Mouse (Mus musculus) midbrain, embryonic 10.5 days (tissue): ENCODE measurements at regions not wholly inside any gene's neighbourhood (a gene's known extent, or its start where the extent isn't known, plus 50 kb on each side); places are given as distances from the start of the nearest gene placed in this dataset.

Experiments
- DNase-seq: peaks from one replicate; pipeline ENCODE4 v3.0.0-alpha.2; 2017; ENCODE audit warnings: low spot score
- H3K27ac ChIP-seq: fragments of 300-500 bp; sonication (generic); replicated peaks from 2 replicates; pipeline ENCODE4 v1.5.1; 2016; ENCODE audit warnings: mild to moderate bottlenecking
- H3K27me3 ChIP-seq: fragments of 300-500 bp; sonication (generic); 2 replicates; pipeline ENCODE4 v1.6.1; 2016; ENCODE audit warnings: low read depth, mild to moderate bottlenecking; ENCODE audit not compliant: poor library complexity, severe bottlenecking
- H3K36me3 ChIP-seq: fragments of 300-500 bp; sonication (generic); 2 replicates; pipeline ENCODE4 v1.6.1; 2016; ENCODE audit warnings: mild to moderate bottlenecking, moderate library complexity
- H3K4me1 ChIP-seq: fragments of 300-500 bp; sonication (generic); 2 replicates; pipeline ENCODE4 v1.6.1; 2016
- H3K4me3 ChIP-seq: fragments of 300-500 bp; sonication (generic); 2 replicates; pipeline ENCODE4 v1.5.1; 2016; ENCODE audit warnings: mild to moderate bottlenecking, moderate library complexity
- H3K9me3 ChIP-seq: fragments of 300-500 bp; sonication (generic); replicated peaks from 2 replicates; pipeline ENCODE4 v1.6.1; 2016; ENCODE audit warnings: mild to moderate bottlenecking
- WGBS: fragments of 180-500 bp; shearing (Covaris S2); methylation state at CpG from one replicate; pipeline ENCODE4 v1.1.7; 2016; 5-methylcytosine and 5-hydroxymethylcytosine counted together

DNA sequence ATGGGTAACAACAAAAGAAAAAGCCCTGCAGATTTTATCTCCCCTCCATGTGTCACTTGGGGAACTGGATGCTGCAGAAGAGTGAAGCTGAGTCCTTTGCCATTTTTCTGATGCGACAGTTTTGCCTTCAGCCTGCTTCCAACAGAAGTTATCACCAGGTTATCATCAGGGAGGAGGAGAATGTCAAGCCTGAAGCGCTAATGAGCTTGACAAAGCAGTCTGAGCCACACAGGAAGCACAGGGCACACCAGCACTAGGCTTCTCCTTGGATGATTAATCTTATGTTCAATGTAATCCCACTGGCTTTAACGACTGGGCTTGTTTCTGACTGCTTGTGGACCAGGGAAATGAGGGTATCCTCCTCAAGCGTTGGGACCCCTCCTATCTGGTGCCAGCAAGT is 122.2 kb downstream of the Mbl2 start:
- no peak overlapping the region for H3K4me3 ChIP-seq
- WGBS = 43% methylated on average over 4 of the region's 4 CpGs

DNA sequence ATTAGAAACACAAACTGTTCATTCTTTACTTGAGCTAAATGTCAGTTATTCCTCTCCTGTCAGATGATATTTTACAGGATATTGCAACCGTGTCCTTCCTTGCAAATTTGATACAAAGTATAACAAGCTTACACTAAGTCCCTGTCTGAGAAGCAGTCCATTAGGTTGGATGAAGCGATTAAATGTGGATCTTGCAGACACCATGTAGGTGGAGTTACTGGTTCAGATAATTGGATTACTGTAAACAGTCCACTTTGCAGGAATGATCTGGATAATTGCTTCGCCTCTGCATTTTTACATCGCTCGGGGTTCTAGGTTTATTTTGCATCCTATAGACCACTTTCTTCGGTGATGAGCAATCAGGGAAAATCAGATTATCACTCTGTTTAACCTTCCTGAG is 126.2 kb downstream of the Mbl2 start:
- Histone ChIP-seq H3K4me3 (no peak overlapping the region), H3K36me3 (no peaks in the 10 kb centered on the region), H3K4me1 (peaks cover 4% of the 10 kb centered on the region; the same call in 1 of the 2 replicates), H3K27ac (no peak overlapping the region), H3K27me3 (no peaks in the 10 kb centered on the region), H3K9me3 (no peaks in the 10 kb centered on the region)
- WGBS = 76% methylated on average over 6 of the region's 6 CpGs
- DNase-seq = no peak

More for the DNA sequence above, 122.2 kb downstream of the Mbl2 start:
- DNase-seq = no peak
- Histone ChIP-seq H3K27ac (no peak overlapping the region), H3K27me3 (no peaks in the 10 kb centered on the region), H3K36me3 (no peaks in the 10 kb centered on the region), H3K9me3 (no peaks in the 10 kb centered on the region), H3K4me1 (peaks cover 4% of the 10 kb centered on the region; the same call in 1 of the 2 replicates)

DNA sequence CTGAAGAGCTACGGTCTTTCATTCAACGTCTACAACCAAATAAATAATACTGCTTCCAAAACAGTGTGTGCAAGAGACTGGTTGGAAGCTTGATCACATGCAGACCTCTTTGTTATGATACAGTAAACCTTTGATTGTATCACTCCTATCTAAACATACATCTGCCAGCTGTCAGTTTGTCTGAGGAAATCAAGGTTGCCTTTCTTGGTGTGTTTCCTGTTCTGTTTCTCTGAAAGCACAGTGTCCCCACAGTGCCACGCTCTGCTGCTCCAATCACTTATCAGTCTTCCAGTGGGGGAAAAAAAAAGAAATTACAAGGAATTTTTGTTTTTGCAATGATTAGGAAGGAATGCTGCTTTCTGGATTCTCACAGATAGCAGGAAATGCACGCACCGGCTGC is 139.2 kb downstream of the Mbl2 start:
- 74% methylated on average over 5 of the region's 5 CpGs for WGBS

DNA sequence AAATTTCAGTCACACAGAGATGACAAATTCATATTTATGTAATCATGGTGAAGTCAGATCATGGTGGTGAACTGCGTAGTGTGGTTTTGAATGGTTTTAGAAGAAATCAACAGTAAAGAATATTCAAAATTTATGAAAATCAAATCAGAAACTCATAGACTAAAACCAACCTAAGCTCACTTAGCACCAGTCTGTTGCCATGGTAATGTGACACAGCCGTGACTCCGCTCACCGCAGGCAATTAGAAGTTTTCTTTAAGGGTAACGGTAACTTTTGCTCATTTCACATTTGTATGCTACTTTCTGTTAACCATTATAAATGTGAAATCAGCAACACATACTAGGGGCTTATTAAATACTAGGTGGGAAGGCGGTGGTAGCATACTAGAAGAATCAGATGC is 147.0 kb downstream of the Mbl2 start:
- no peak for DNase-seq
- no peak overlapping the region for H3K27ac ChIP-seq
- no peaks in the 10 kb centered on the region for H3K9me3 ChIP-seq
- H3K4me1 ChIP-seq = no peaks in the 10 kb centered on the region
- no peaks in the 10 kb centered on the region for H3K36me3 ChIP-seq
- WGBS = 75% methylated on average over 6 of the region's 6 CpGs
- H3K4me3 ChIP-seq = no peak overlapping the region
- no peaks in the 10 kb centered on the region for H3K27me3 ChIP-seq

More for the DNA sequence above, 139.2 kb downstream of the Mbl2 start:
- Histone ChIP-seq H3K27ac (no peak overlapping the region), H3K27me3 (no peaks in the 10 kb centered on the region), H3K4me3 (no peak overlapping the region), H3K9me3 (no peaks in the 10 kb centered on the region), H3K4me1 (no peaks in the 10 kb centered on the region), H3K36me3 (no peaks in the 10 kb centered on the region)
- DNase-seq = no peak

DNA sequence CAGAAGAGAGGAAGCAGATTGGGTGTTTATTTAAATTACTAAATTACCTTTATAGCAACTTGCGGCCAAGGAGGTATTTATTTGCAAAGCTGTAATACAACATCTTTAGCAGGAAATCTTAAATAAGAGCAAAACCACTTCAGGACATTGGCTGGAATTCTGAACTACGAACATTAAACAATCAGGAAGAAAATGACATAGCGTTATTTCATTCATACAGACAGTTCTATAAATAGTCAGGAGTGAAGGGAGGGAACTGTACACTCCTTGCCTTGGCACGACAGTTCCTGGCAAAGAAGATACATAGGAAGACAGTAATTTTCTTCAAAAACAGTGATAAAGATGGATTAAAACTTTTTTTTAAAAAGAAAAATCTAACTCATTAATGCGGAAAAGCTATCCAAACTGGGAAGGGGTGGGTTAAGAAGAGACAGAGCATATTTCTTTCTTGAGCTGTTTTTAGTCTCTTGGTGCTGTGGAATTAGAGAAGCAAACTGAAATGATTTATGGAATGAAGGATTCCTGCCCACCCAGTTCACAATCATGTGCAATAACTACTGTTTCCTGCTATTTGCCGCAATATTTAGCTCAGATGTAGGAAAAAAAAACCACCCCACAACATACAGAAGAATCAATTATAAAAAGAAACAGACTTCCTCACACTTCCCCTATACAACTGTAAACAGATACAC is 147.9 kb downstream of the Mbl2 start:
- WGBS = 86% methylated on average over 6 of the region's 6 CpGs
- Histone ChIP-seq H3K4me3 (no peak overlapping the region), H3K4me1 (no peaks in the 10 kb centered on the region), H3K27ac (no peak overlapping the region), H3K9me3 (no peaks in the 10 kb centered on the region), H3K36me3 (no peaks in the 10 kb centered on the region), H3K27me3 (no peaks in the 10 kb centered on the region)
- no peak for DNase-seq

DNA sequence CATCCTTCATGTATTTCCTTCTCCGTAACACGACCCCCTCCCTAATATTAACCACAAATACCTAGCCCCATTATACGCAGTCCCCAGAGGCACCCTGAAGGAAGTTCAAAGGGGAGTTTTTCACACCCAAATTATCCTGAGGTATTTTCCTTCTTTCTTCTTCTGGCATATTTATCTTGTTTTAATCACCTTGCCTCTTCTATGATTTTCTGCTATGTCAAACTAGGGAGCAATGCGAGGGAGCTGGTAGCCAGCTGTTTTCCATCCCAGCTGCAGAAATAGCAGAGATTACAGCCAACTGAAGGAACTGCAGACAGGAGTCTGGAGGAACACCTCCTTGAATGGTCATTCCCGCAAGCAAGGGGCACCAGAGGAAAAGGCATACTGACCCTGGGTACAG is 155.7 kb downstream of the Dkk1 start:
- H3K27me3 ChIP-seq = no peaks in the 10 kb centered on the region
- WGBS = 73% methylated on average over 5 of the region's 5 CpGs
- H3K27ac ChIP-seq = no peak overlapping the region
- no peak for DNase-seq
- H3K4me3 ChIP-seq = no peak overlapping the region
- H3K4me1 ChIP-seq = no peaks in the 10 kb centered on the region
- H3K36me3 ChIP-seq = no peaks in the 10 kb centered on the region
- H3K9me3 ChIP-seq = no peaks in the 10 kb centered on the region

DNA sequence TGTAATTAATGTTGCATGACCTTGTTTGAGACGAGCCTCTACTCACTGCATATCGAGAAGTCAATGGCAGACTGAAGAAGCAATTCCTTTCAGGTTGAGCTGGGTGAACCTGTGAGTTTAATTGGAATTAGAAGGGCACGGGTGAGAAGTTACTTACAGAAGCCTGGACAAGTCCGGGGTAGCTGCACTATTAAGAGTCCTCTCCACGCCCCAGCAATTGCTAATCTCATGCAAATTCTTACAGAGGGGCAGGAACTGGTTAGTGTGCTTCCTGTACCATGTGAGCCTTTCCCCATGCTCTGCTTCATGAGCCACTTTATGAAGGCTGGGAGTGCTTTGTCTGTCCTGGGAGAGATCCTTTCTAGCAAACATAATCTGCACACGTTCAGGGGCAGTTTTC is 142.5 kb downstream of the Dkk1 start:
- H3K27me3 ChIP-seq = no peaks in the 10 kb centered on the region
- H3K4me1 ChIP-seq = no peaks in the 10 kb centered on the region
- DNase-seq = no peak
- H3K27ac ChIP-seq = no peak overlapping the region
- WGBS = 76% methylated on average over 6 of the region's 6 CpGs
- no peaks in the 10 kb centered on the region for H3K36me3 ChIP-seq
- no peaks in the 10 kb centered on the region for H3K9me3 ChIP-seq
- no peak overlapping the region for H3K4me3 ChIP-seq

DNA sequence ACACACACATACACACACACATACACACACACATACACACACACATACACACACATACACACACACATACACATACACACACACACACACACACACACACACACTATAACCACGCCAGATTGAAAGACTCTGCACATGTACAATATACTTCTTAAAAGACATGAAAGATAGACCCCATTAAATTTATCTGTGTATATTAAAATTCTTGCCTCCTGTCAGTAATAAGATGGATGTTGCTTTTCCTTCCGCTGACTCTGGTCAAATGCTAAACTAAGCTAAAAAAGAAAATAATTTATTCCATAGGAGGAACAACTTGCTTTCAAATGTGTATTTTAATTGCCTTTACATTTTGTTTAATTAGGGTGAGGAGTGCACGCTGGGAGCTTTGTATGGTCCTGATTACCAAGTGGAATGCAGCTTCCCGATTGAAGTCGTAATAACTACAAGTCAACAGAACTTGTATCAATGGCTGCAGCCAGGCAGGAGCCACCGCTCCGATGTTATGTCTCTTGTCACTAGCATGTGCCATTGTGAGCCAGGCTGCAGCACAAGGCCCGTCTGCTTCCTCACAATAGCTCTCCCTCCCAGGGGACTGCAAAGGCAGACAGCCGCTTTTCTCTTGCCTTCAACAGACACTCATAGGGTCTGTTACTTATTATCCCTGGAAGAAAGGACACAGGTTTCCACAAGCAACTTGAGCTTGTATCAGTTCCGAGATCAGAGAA is 129.7 kb downstream of the Dkk1 start:
- WGBS = 18% methylated on average over 10 of the region's 10 CpGs
- peak overlapping the region; percentile 72 for H3K27ac ChIP-seq
- H3K4me1 ChIP-seq = peaks cover 12% of the 10 kb centered on the region
- H3K27me3 ChIP-seq = peaks cover 19% of the 10 kb centered on the region
- DNase-seq = peak; percentile 72
- H3K9me3 ChIP-seq = no peaks in the 10 kb centered on the region
- H3K36me3 ChIP-seq = no peaks in the 10 kb centered on the region
- H3K4me3 ChIP-seq = peak overlapping the region; percentile 23; the same call in 1 of the 2 replicates

DNA sequence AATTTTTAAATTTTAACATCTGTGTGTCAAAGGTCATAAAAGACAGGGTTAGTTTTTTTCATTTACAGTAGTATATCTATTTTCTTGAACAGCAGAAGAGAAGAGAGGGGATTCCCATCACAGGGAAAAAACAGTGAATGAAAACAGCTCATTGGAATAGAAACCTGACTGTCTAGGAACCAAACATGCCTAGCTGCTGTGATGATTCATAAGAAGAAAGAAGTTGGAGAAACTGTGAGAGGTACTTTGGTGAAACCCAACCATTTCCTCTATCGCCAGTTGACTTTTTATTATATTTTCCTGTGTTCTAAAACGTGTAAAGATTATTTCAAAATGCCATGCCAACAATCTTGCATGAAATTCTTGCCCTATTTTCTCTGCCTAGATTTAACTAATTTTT is 123.8 kb downstream of the Dkk1 start:
- no peaks in the 10 kb centered on the region for H3K9me3 ChIP-seq
- no peak overlapping the region for H3K27ac ChIP-seq
- no peak overlapping the region for H3K4me3 ChIP-seq
- H3K36me3 ChIP-seq = no peaks in the 10 kb centered on the region
- WGBS = 82% methylated on average over 2 of the region's 2 CpGs
- no peak for DNase-seq
- H3K27me3 ChIP-seq = peaks cover 18% of the 10 kb centered on the region
- peaks cover 12% of the 10 kb centered on the region for H3K4me1 ChIP-seq

DNA sequence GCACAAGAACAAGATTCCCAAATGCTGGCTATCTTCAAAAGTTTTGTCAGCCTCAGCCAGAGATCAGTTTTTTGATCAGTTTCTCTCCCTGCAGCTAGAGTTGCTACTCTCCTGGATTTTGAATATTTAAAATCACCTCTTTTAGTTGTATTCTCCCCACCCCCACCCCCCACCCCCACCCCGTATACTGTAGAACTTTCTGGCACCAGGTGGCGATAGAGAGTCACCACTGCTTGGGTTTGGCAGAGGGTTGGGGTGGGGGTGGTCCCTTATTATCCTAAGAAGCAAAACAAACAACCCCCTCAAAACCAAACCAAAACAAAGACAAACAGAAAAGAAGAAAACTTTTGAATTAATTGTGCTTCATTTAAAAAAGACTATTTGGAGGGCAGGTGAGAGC is 122.0 kb downstream of the Dkk1 start:
- 0% methylated on average over 2 of the region's 2 CpGs for WGBS
- Histone ChIP-seq H3K4me3 (0 out of 2 replicates have a peak overlapping the region, but pooled peaks have one; percentile 28), H3K4me1 (peaks cover 11% of the 10 kb centered on the region), H3K9me3 (no peaks in the 10 kb centered on the region), H3K27ac (no peak overlapping the region), H3K27me3 (peaks cover 5% of the 10 kb centered on the region), H3K36me3 (no peaks in the 10 kb centered on the region)
- no peak for DNase-seq

DNA sequence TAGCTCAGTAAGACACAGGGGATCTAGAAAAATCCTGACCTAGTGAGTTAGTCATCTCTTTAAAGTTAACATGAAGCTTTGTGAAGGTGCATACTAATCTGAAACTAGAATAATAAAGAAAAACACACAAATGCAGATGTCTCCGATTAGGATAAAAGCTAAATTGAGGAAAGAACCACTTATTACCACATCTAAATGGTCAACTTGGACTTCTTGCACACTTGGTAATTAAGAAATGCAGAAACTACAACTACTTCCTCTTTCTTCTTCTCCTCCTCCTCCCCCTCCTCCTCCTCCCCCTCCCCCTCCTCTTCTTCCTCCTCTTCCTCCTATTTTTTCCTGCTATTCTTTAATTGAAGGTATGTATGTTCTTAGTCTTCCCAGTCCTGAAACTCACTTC is 116.3 kb downstream of the Dkk1 start:
- H3K27ac ChIP-seq = no peak overlapping the region
- no peaks in the 10 kb centered on the region for H3K9me3 ChIP-seq
- no peaks in the 10 kb centered on the region for H3K36me3 ChIP-seq
- 82% methylated on average over 1 of the region's 1 CpGs for WGBS
- no peak overlapping the region for H3K4me3 ChIP-seq
- H3K4me1 ChIP-seq = peaks cover 3% of the 10 kb centered on the region; the same call in 1 of the 2 replicates
- H3K27me3 ChIP-seq = no peaks in the 10 kb centered on the region
- no peak for DNase-seq

DNA sequence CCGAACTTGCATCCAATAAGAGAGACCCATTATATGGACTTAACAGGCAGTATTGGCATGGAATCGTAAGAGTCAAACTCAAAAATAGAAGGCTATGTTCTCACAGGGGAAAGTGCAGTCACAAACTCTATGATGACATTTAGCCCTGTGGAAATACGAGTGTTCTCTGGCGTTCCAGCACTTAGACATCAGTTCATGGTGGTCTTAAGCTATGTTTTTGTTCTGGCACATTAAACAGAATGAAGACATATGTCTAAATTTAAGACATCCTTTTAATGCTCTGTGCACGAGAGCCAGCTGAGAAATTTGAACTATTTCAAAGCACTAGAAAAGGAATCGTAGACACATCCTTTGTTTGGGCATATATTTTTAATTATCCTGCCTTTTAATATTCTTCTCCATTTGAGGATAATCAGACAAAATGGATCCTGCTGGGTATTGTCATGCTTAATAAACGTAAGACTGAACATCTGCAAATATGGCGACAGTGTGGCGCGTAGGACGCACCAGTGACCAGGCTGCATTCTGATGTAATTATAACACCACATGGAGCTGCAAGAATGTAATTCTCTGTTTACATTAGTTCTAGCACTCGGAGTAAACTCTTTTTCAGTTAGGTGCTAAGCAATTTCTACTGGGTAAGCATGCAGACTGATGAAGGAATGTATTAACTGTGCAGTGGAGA is 114.3 kb downstream of the Dkk1 start:
- no peak overlapping the region for H3K27ac ChIP-seq
- no peaks in the 10 kb centered on the region for H3K36me3 ChIP-seq
- H3K4me3 ChIP-seq = no peak overlapping the region
- no peaks in the 10 kb centered on the region for H3K27me3 ChIP-seq
- peaks cover 3% of the 10 kb centered on the region; the same call in 1 of the 2 replicates for H3K4me1 ChIP-seq
- DNase-seq = no peak
- H3K9me3 ChIP-seq = no peaks in the 10 kb centered on the region
- WGBS = 82% methylated on average over 12 of the region's 12 CpGs
